Mouse (Mus musculus): ENCODE results near the gene AC134908.4.
"Not testable (repeated sequence)": the region's sequence is repeated elsewhere in the genome, so short reads cannot be mapped to it uniquely, and the experiment has no call there.

The AC134908.4 gene

GRCm38 (mm10) chr17:25777948-25778347, 17.5 kb downstream of the AC134908.4 start:
- DNase-seq (ENCODE audit: extremely low read depth, insufficient read length, low spot score) = no peak

GRCm38 (mm10) chr17:25775318-25776062, 20.0 kb downstream of the AC134908.4 start:
- no peak for DNase-seq (ENCODE audit: extremely low read depth, insufficient read length, low spot score)

GRCm38 (mm10) chr17:25773549-25774120, 21.8 kb downstream of the AC134908.4 start, which contains the start of gene Narfl:
Gene Narfl (plus strand): TSS chr17:25773776.
- DNase-seq (ENCODE audit: extremely low read depth, insufficient read length, low spot score) = peak; percentile 90

- no peak for DNase-seq (ENCODE audit: extremely low read depth, insufficient read length, low spot score)
Measured at GRCm38 (mm10) chr17:25769331-25769730, 26.1 kb downstream of the AC134908.4 start.

GRCm38 (mm10) chr17:25765886-25766285, 29.6 kb downstream of the AC134908.4 start:
- DNase-seq (ENCODE audit: extremely low read depth, insufficient read length, low spot score) = no peak

- DNase-seq (ENCODE audit: extremely low read depth, insufficient read length, low spot score) = no peak
Measured at GRCm38 (mm10) chr17:25762591-25762990, 32.9 kb downstream of the AC134908.4 start.

- no peak for DNase-seq (ENCODE audit: extremely low read depth, insufficient read length, low spot score)
Measured at GRCm38 (mm10) chr17:25761561-25761970, 33.9 kb downstream of the AC134908.4 start.

GRCm38 (mm10) chr17:25760148-25760547, 35.3 kb downstream of the AC134908.4 start:
- DNase-seq (ENCODE audit: extremely low read depth, insufficient read length, low spot score) = no peak

GRCm38 (mm10) chr17:25757691-25758090, 37.8 kb downstream of the AC134908.4 start:
- no peak for DNase-seq (ENCODE audit: extremely low read depth, insufficient read length, low spot score)

- DNase-seq (ENCODE audit: extremely low read depth, insufficient read length, low spot score) = peak; percentile 85
Measured at GRCm38 (mm10) chr17:25756378-25757242, 38.8 kb downstream of the AC134908.4 start.

GRCm38 (mm10) chr17:25755627-25756377, 39.7 kb downstream of the AC134908.4 start:
- peak; percentile 73 for DNase-seq (ENCODE audit: extremely low read depth, insufficient read length, low spot score)

GRCm38 (mm10) chr17:25755086-25755485, 40.4 kb downstream of the AC134908.4 start:
- DNase-seq (ENCODE audit: extremely low read depth, insufficient read length, low spot score) = no peak

GRCm38 (mm10) chr17:25754241-25754640, 41.2 kb downstream of the AC134908.4 start, which contains the start of gene Msln:
Gene Msln (minus strand): TSS chr17:25754378.
- DNase-seq (ENCODE audit: extremely low read depth, insufficient read length, low spot score) = peak; percentile 88

GRCm38 (mm10) chr17:25751446-25751845, 44.0 kb downstream of the AC134908.4 start:
- peak; percentile 75 for DNase-seq (ENCODE audit: extremely low read depth, insufficient read length, low spot score)

- DNase-seq (ENCODE audit: extremely low read depth, insufficient read length, low spot score) = no peak
Measured at GRCm38 (mm10) chr17:25749314-25749713, 46.1 kb downstream of the AC134908.4 start.

- DNase-seq (ENCODE audit: extremely low read depth, insufficient read length, low spot score) = no peak
Measured at GRCm38 (mm10) chr17:25748238-25748637, 47.2 kb downstream of the AC134908.4 start.

- DNase-seq (ENCODE audit: extremely low read depth, insufficient read length, low spot score) = no peak
Measured at GRCm38 (mm10) chr17:25744311-25744710, 51.1 kb downstream of the AC134908.4 start.

- no peak for DNase-seq (ENCODE audit: extremely low read depth, insufficient read length, low spot score)
Measured at GRCm38 (mm10) chr17:25743831-25744230, 51.6 kb downstream of the AC134908.4 start.

GRCm38 (mm10) chr17:25741471-25741870, 54.0 kb downstream of the AC134908.4 start:
- DNase-seq (ENCODE audit: extremely low read depth, insufficient read length, low spot score) = not testable (repeated sequence)
